Mouse (Mus musculus) MEL (cell line): ENCODE results near the gene Srsf3. TPM values are rescaled to one million over a fixed set of nuclear protein-coding genes. Genes with fewer than 3 reads are reported as not detected.

ENCODE experiments used
- DNase-seq: peaks from one replicate; pipeline ENCODE4 v3.0.0; 2011; ENCODE audit warnings: low read depth, low spot score
- H3K27ac ChIP-seq: 2 replicates; pipeline ENCODE4 v1.5.1; 2012; ENCODE audit warnings: low read depth, mild to moderate bottlenecking, control low read depth, low read length, moderate library complexity; ENCODE audit not compliant: control insufficient read depth
- H3K27me3 ChIP-seq, 2 experiments: fragments of 150-350 bp in 1 of 2; sonication (generic) in 1 of 2; 2 replicates each; pipeline ENCODE4 v1.6.1; 2012; ENCODE audit warnings: low read length in 2 of 2, mild to moderate bottlenecking in 2 of 2, improper control_type of control experiment in 1 of 2, moderate library complexity in 1 of 2; ENCODE audit not compliant: insufficient read depth in 2 of 2, control insufficient read depth in 1 of 2
- H3K36me3 ChIP-seq, 2 experiments: 2 replicates each; pipeline ENCODE4 v1.6.1; 2012 to 2014; ENCODE audit warnings: low read length in 2 of 2, improper control_type of control experiment in 1 of 2, inconsistent platforms in 1 of 2, mild to moderate bottlenecking in 1 of 2; ENCODE audit not compliant: insufficient read depth in 2 of 2, control insufficient read depth in 1 of 2
- H3K4me1 ChIP-seq, 2 experiments: fragments of 150-350 bp in 1 of 2; sonication (generic) in 1 of 2; 2 replicates each; pipeline ENCODE4 v1.6.1; 2012; ENCODE audit warnings: low read length in 2 of 2, improper control_type of control experiment in 1 of 2, mild to moderate bottlenecking in 1 of 2; ENCODE audit not compliant: insufficient read depth in 2 of 2, control insufficient read depth in 1 of 2
- H3K4me3 ChIP-seq, 2 experiments: fragments of 150-350 bp in 1 of 2; sonication (generic) in 1 of 2; 2 replicates each; pipeline ENCODE4 v1.5.1; 2012; ENCODE audit warnings: low read depth in 2 of 2, low read length in 2 of 2, mild to moderate bottlenecking in 2 of 2, moderate library complexity in 2 of 2, control low read depth in 1 of 2, improper control_type of control experiment in 1 of 2; ENCODE audit not compliant: control insufficient read depth in 1 of 2, insufficient read depth in 1 of 2
- H3K79me2 ChIP-seq: 2 replicates; pipeline ENCODE4 v1.6.1; 2012; ENCODE audit warnings: mild to moderate bottlenecking, low read length, moderate library complexity; ENCODE audit not compliant: control insufficient read depth, poor library complexity, insufficient read depth
- H3K9ac ChIP-seq: 2 replicates; pipeline ENCODE4 v1.6.1; 2012; ENCODE audit warnings: low read depth, mild to moderate bottlenecking, control low read depth, low read length, moderate library complexity; ENCODE audit not compliant: control insufficient read depth, poor library complexity, severe bottlenecking
- H3K9me3 ChIP-seq: fragments of 150-350 bp; sonication (generic); replicated peaks from 2 replicates; pipeline ENCODE4 v1.6.1; 2012; ENCODE audit warnings: mild to moderate bottlenecking, low read length, improper control_type of control experiment, moderate library complexity; ENCODE audit not compliant: insufficient read depth
- BHLHE40 ChIP-seq: IDR thresholded peaks from 2 replicates; pipeline ENCODE4 v1.6.1; 2012; ENCODE audit warnings: low read depth, mild to moderate bottlenecking, inconsistent platforms, low read length, improper control_type of control experiment, borderline replicate concordance
- CHD1 ChIP-seq: IDR thresholded peaks from 2 replicates; pipeline ENCODE4 v1.6.1; 2012; ENCODE audit warnings: low read depth, mild to moderate bottlenecking, inconsistent platforms, low read length, improper control_type of control experiment
- CHD2 ChIP-seq: IDR thresholded peaks from 2 replicates; pipeline ENCODE4 v1.6.1; 2011; ENCODE audit warnings: low read length, improper control_type of control experiment
- CTCF ChIP-seq, 3 experiments: IDR thresholded peaks in 2 of 3; conservative IDR thresholded peaks in 1 of 3; 2 replicates each; pipeline ENCODE4 v1.5.1; 2011 to 2012; ENCODE audit warnings: low read length in 3 of 3, low read depth in 2 of 3, mild to moderate bottlenecking in 2 of 3, improper control_type of control experiment in 1 of 3, inconsistent platforms in 1 of 3, mixed read lengths in 1 of 3, moderate library complexity in 1 of 3; ENCODE audit not compliant: control insufficient read depth in 1 of 3, insufficient read depth in 1 of 3, poor library complexity in 1 of 3, severe bottlenecking in 1 of 3
- E2F4 ChIP-seq: IDR thresholded peaks from 2 replicates; pipeline ENCODE4 v1.6.1; 2011; ENCODE audit warnings: low read depth, low read length, improper control_type of control experiment, borderline replicate concordance
- ELF1 ChIP-seq: IDR thresholded peaks from 2 replicates; pipeline ENCODE4 v1.6.1; 2014; ENCODE audit warnings: low read depth, mild to moderate bottlenecking, inconsistent platforms, low read length, improper control_type of control experiment, moderate library complexity
- EP300 ChIP-seq, 2 experiments: IDR thresholded peaks; 2 replicates each; pipeline ENCODE4 v1.6.1; 2011; ENCODE audit warnings: improper control_type of control experiment in 2 of 2, low read length in 2 of 2, low read depth in 1 of 2, mild to moderate bottlenecking in 1 of 2
- ETS1 ChIP-seq: IDR thresholded peaks from 2 replicates; pipeline ENCODE4 v1.6.1; 2012; ENCODE audit warnings: low read depth, mild to moderate bottlenecking, inconsistent platforms, low read length, improper control_type of control experiment, moderate library complexity
- GABPA ChIP-seq: IDR thresholded peaks from 2 replicates; pipeline ENCODE4 v1.6.1; 2012; ENCODE audit warnings: low read depth, mild to moderate bottlenecking, inconsistent platforms, low read length, improper control_type of control experiment, moderate library complexity
- GATA1 ChIP-seq: IDR thresholded peaks from 2 replicates; pipeline ENCODE4 v1.6.1; 2011; ENCODE audit warnings: low read depth, low read length, improper control_type of control experiment
- HCFC1 ChIP-seq: IDR thresholded peaks from 2 replicates; pipeline ENCODE4 v1.6.1; 2012; ENCODE audit warnings: low read depth, mild to moderate bottlenecking, inconsistent platforms, low read length, improper control_type of control experiment, moderate library complexity
- JUND ChIP-seq: IDR thresholded peaks from 2 replicates; pipeline ENCODE4 v1.6.1; 2011; ENCODE audit warnings: low read depth, mild to moderate bottlenecking, improper control_type of control experiment, low read length
- MAFK ChIP-seq: IDR thresholded peaks from 2 replicates; pipeline ENCODE4 v1.6.1; 2011; ENCODE audit warnings: low read depth, mild to moderate bottlenecking, low read length, improper control_type of control experiment, borderline replicate concordance
- MAX ChIP-seq: IDR thresholded peaks from 2 replicates; pipeline ENCODE4 v1.6.1; 2011; ENCODE audit warnings: low read length, improper control_type of control experiment
- MEF2A ChIP-seq: IDR thresholded peaks from 2 replicates; pipeline ENCODE4 v1.6.1; 2014; ENCODE audit warnings: low read depth, mild to moderate bottlenecking, inconsistent platforms, low read length, improper control_type of control experiment; ENCODE audit not compliant: poor library complexity, insufficient replicate concordance, severe bottlenecking; ENCODE audit errors: extremely low read depth
- MXI1 ChIP-seq: IDR thresholded peaks from 2 replicates; pipeline ENCODE4 v1.6.1; 2011; ENCODE audit warnings: mild to moderate bottlenecking, low read depth, low read length, improper control_type of control experiment
- MYB ChIP-seq: IDR thresholded peaks from 2 replicates; pipeline ENCODE4 v1.6.1; 2011; ENCODE audit warnings: mild to moderate bottlenecking, low read depth, low read length, improper control_type of control experiment
- MYC ChIP-seq: IDR thresholded peaks from 2 replicates; pipeline ENCODE4 v1.6.1; 2011; ENCODE audit warnings: low read depth, mild to moderate bottlenecking, low read length, improper control_type of control experiment, moderate library complexity
- NELFE ChIP-seq: IDR thresholded peaks from 2 replicates; pipeline ENCODE4 v1.6.1; 2011; ENCODE audit warnings: low read depth, low read length, improper control_type of control experiment
- NRF1 ChIP-seq: IDR thresholded peaks from 2 replicates; pipeline ENCODE4 v1.6.1; 2014; ENCODE audit warnings: low read depth, mild to moderate bottlenecking, inconsistent platforms, low read length, improper control_type of control experiment, moderate library complexity; ENCODE audit not compliant: poor library complexity, insufficient read depth, severe bottlenecking
- POLR2AphosphoS2 ChIP-seq: IDR thresholded peaks from 2 replicates; pipeline ENCODE4 v1.6.1; 2011; ENCODE audit warnings: low read length, improper control_type of control experiment
- POLR2AphosphoS5 ChIP-seq: IDR thresholded peaks from 2 replicates; pipeline ENCODE4 v1.6.1; 2012; ENCODE audit warnings: low read depth, borderline replicate concordance, mild to moderate bottlenecking, inconsistent platforms, low read length, moderate library complexity, mixed read lengths
- RAD21 ChIP-seq: IDR thresholded peaks from 2 replicates; pipeline ENCODE4 v1.6.1; 2011; ENCODE audit warnings: mild to moderate bottlenecking, low read depth, low read length, improper control_type of control experiment
- RCOR1 ChIP-seq: IDR thresholded peaks from 2 replicates; pipeline ENCODE4 v1.6.1; 2012; ENCODE audit warnings: low read depth, mild to moderate bottlenecking, inconsistent platforms, low read length, improper control_type of control experiment
- SIN3A ChIP-seq: IDR thresholded peaks from 2 replicates; pipeline ENCODE4 v1.6.1; 2012; ENCODE audit warnings: low read length, improper control_type of control experiment, inconsistent platforms
- TAL1 ChIP-seq: IDR thresholded peaks from 2 replicates; pipeline ENCODE4 v1.6.1; 2012; ENCODE audit warnings: mild to moderate bottlenecking, inconsistent platforms, low read length, moderate library complexity, mixed read lengths
- TBP ChIP-seq: IDR thresholded peaks from 2 replicates; pipeline ENCODE4 v1.8.0; 2011; ENCODE audit warnings: low read depth, low read length, improper control_type of control experiment
- UBTF ChIP-seq: IDR thresholded peaks from 2 replicates; pipeline ENCODE4 v1.6.1; 2012; ENCODE audit warnings: low read depth, mild to moderate bottlenecking, inconsistent platforms, low read length, improper control_type of control experiment, moderate library complexity, borderline replicate concordance; ENCODE audit not compliant: insufficient read depth
- USF1 ChIP-seq: IDR thresholded peaks from 2 replicates; pipeline ENCODE4 v1.6.1; 2014; ENCODE audit warnings: low read depth, mild to moderate bottlenecking, inconsistent platforms, low read length, improper control_type of control experiment, moderate library complexity
- USF2 ChIP-seq, 2 experiments: IDR thresholded peaks; 2 replicates each; pipeline ENCODE4 v1.6.1; 2011 to 2012; ENCODE audit warnings: improper control_type of control experiment in 2 of 2, low read length in 2 of 2, borderline replicate concordance in 1 of 2, inconsistent platforms in 1 of 2, low read depth in 1 of 2, mild to moderate bottlenecking in 1 of 2; ENCODE audit not compliant: insufficient read depth in 1 of 2
- ZC3H11A ChIP-seq: IDR thresholded peaks from 2 replicates; pipeline ENCODE4 v1.6.1; 2012; ENCODE audit warnings: low read depth, mild to moderate bottlenecking, inconsistent platforms, low read length, improper control_type of control experiment
- ZKSCAN1 ChIP-seq: IDR thresholded peaks from 2 replicates; pipeline ENCODE4 v1.6.1; 2012; ENCODE audit warnings: low read depth, mild to moderate bottlenecking, inconsistent platforms, low read length, improper control_type of control experiment, moderate library complexity
- ZMIZ1 ChIP-seq: IDR thresholded peaks from 2 replicates; pipeline ENCODE4 v1.6.1; 2012; ENCODE audit warnings: low read depth, mild to moderate bottlenecking, inconsistent platforms, low read length, improper control_type of control experiment, moderate library complexity
- ZNF384 ChIP-seq: IDR thresholded peaks from 2 replicates; pipeline ENCODE4 v1.6.1; 2012; ENCODE audit warnings: low read depth, mild to moderate bottlenecking, inconsistent platforms, low read length, improper control_type of control experiment
- polyA plus RNA-seq, 2 experiments: library from polyadenylated mRNA; stranded (reverse) in 1 of 2; unstranded in 1 of 2; fragments of >175 nt in 1 of 2; fragments of >200 nt in 1 of 2; gene quantifications; 2 replicates each; pipeline versions ENCODE4 v1.2.1 to v1.2.4; 2012; ENCODE audit warnings: low replicate concordance in 2 of 2, low read depth in 1 of 2; ENCODE audit not compliant: insufficient read length in 2 of 2, insufficient read depth in 1 of 2, missing spikeins in 1 of 2
- total RNA-seq: library from RNA; depleted of rRNA; stranded (reverse); fragments of 300-350 nt; gene quantifications from 2 replicates; pipeline ENCODE4 v1.2.3, GENCODE M21; 2012

Srsf3 gene
- total and polyA plus RNA-seq, 3 experiments = 326 to 556 (median 367) TPM

GRCm38 (mm10) chr17:29078519-29079383, 46.3 kb downstream of the Srsf3 start:
- Histone ChIP-seq H3K4me1 (peaks cover 12 to 23% of the 10 kb centered on the region in 2 experiments), H3K9ac (peak overlapping the region; percentile 88), H3K9me3 (no peaks in the 10 kb centered on the region), H3K79me2 (peaks cover 5% of the 10 kb centered on the region; the same call in 1 of the 2 replicates), H3K27me3 (no peaks in the 10 kb centered on the region), H3K4me3 (peak overlapping the region; percentile 74 to 87), H3K36me3 (peaks cover 0 to 15% of the 10 kb centered on the region in 2 experiments; a peak in 2 of 4 replicates), H3K27ac (peak overlapping the region; percentile 80)
- peak; percentile 90 for DNase-seq
- TF ChIP-seq CHD2 (no peak), ZNF384 (no peak), ETS1 (peak; percentile 57), MEF2A (peak; percentile 54; the same call in 1 of the 2 replicates), USF1 (peak; percentile 36; the same call in 1 of the 2 replicates), MAFK (no peak), POLR2AphosphoS5 (no peak), RCOR1 (no peak), RAD21 (no peak), CHD1 (peak; percentile 76; the same call in 1 of the 2 replicates), USF2 (IDR thresholded peaks at IDR 0.05; ENCODE audit: borderline replicate concordance in 1 of 2, insufficient read depth in 1 of 2, low read depth in 1 of 2, low read length in 2 of 2) (no peak), NRF1 (no peak), ZC3H11A (no peak), HCFC1 (no peak), ZKSCAN1 (no peak), ELF1 (no peak), ZMIZ1 (peak; percentile 13; the same call in 1 of the 2 replicates), GABPA (no peak), GATA1 (no peak), MYB (no peak), MYC (peak; percentile 66; the same call in 1 of the 2 replicates), EP300 (IDR thresholded peaks at IDR 0.05; ENCODE audit: low read depth in 1 of 2, low read length in 2 of 2) (peak; percentile 32 to 80), BHLHE40 (peak; percentile 51; the same call in 1 of the 2 replicates), SIN3A (peak; percentile 73), MAX (peak; percentile 40; the same call in 1 of the 2 replicates), E2F4 (no peak), UBTF (no peak), MXI1 (peak; percentile 64), TAL1 (no peak), CTCF (IDR thresholded peaks at IDR 0.05 in 2 of 3, conservative IDR thresholded peaks at IDR 0.05 in 1 of 3; ENCODE audit: control insufficient read depth in 1 of 3, insufficient read depth in 1 of 3, low read depth in 2 of 3, low read length in 3 of 3, poor library complexity in 1 of 3, severe bottlenecking in 1 of 3) (no peak), NELFE (peak; percentile 51; the same call in 1 of the 2 replicates), JUND (peak; percentile 80; the same call in 1 of the 2 replicates), TBP (peak; percentile 59), POLR2AphosphoS2 (no peak)
